Mouse (Mus musculus) urinary bladder, postnatal 0 days (tissue): Measurements from ENCODE around the gene Cep70. TPM values are rescaled to one million over a fixed set of nuclear protein-coding genes. Genes with fewer than 3 reads are reported as not detected.

Experiments used
- polyA plus RNA-seq: library from polyadenylated mRNA; unstranded; fragments of >200 nt; fragmentation: Nextera tagmentation; extraction: Ambion mirVana; gene quantifications from 2 replicates; pipeline ENCODE4 v1.2.1, GENCODE M21; 2015

Gene Cep70
- 9.3 and 11.4 TPM in 2 replicates for polyA plus RNA-seq

DNA sequence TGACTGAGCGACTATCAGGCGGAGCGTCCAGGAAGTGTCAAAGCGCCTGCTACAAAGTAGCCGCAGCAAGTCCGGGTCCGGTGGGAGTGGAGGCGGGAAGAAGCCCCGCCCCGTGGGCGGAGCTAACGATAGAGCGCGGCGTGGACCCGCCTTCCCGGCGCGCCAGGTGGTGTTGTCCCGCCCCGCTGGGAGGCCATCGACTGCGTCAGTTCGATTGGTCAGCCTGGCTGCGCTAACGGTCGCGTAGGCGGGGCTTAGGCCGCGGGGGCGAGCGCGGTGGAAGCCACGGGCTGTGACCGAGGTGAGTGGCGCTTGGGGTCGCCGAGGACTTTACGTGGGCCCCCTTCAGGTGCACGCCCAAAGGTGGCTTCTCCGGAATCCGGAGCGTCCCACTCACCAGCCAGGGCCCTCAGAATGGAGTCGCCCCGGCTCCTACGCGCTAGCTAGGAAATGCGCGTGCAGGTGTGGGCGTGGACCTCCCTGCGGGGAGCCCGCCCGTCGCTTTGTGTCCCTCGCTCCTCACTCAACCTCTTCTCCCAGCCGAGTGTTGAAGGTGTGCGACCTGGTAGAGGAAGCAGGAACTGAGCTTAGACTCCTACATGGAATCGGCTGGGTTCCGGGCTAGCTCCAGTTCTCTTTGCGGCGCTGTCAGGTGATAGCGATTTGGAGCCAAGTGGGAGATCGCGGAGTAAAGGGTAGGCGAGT is at the start of gene Cep70:
Gene Cep70 (plus strand): TSS at position 178 of the 705 bp plus-strand sequence.

DNA sequence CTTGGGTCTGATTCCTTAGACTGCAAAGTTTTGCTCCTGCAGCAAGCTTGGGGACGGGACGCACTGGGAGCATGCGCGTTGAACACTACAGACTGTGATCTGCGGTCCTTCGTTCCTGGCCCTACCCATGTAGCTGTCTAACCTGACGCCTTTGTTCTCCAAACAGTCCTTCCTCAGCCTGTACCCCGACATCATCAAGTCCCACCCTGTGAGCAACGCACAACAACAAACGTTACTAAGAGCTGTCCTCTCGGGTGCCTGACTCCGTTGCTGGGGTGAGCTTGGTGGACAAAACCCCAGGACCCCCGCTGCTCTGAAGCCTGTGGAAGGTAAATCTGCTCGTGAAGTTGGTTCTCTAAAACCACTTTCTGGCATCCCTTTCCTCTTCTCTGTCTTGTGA is 6.0 kb upstream of the Cep70 start, which contains the start of gene Faiml:
Gene Faiml (minus strand): TSS at position 101 of the 400 bp plus-strand sequence.

Other genes with a start within 250 kb of the Cep70 start
- gene Gm1123, start 207.7 kb upstream of the Cep70 start, polyA plus RNA-seq = not detected in 2 replicates
- gene Pik3cb, start 102.7 kb upstream of the Cep70 start, polyA plus RNA-seq = 0.89 and 1.0 TPM in 2 replicates
- gene Faiml, start 6.1 kb upstream of the Cep70 start, polyA plus RNA-seq = not detected in 2 replicates
- gene Esyt3, start 115.2 kb downstream of the Cep70 start, polyA plus RNA-seq = 2.2 and 3.0 TPM in 2 replicates
- 23.7 and 28.6 TPM in 2 replicates for gene Mras, start 194.0 kb downstream of the Cep70 start, polyA plus RNA-seq
- gene Nme9, start 208.1 kb downstream of the Cep70 start, polyA plus RNA-seq = not detected in 2 replicates